Mouse (Mus musculus) spleen, adult 2 months (tissue): Measurements from ENCODE around the gene Zfyve9.

ENCODE experiments used
- CTCF ChIP-seq: fragments of 200-500 bp; IDR thresholded peaks from 2 replicates; pipeline ENCODE4 v1.5.1; 2011; ENCODE audit warnings: mild to moderate bottlenecking, inconsistent platforms; ENCODE audit not compliant: insufficient read depth, insufficient read length, insufficient replicate concordance; ENCODE audit errors: extremely low read depth
- POLR2A ChIP-seq: fragments of 200-500 bp; IDR thresholded peaks from 2 replicates; pipeline ENCODE4 v1.6.1; 2011; ENCODE audit warnings: low read depth, low read length, inconsistent platforms

GRCm38 (mm10) chr4:108730450-108730849 lies 50.1 kb downstream of the Zfyve9 start:
- TF ChIP-seq CTCF (no peak), POLR2A (no peak)
